Mouse (Mus musculus): ENCODE data around the gene Zfp59.

The Zfp59 gene

GRCm38 (mm10) chr7:27881721-27882120 lies 43.3 kb downstream of the Zfp59 start:
- DNase-seq = no peak

- DNase-seq = no peak
Measured at GRCm38 (mm10) chr7:27900601-27901000, 62.2 kb downstream of the Zfp59 start.

GRCm38 (mm10) chr7:27905061-27905848 lies 66.8 kb downstream of the Zfp59 start:
- no peak for DNase-seq
